Mouse (Mus musculus) brain, embryonic 14.5 days (tissue): ENCODE data around the gene Itm2a. TPM values are rescaled to one million over a fixed set of nuclear protein-coding genes. Genes with fewer than 3 reads are reported as not detected.
A peak's percentile ranks its signal among the peaks of the same experiment; 100 is the strongest.

Source experiments
- DNase-seq: peaks from one replicate; pipeline ENCODE4 v3.0.0-alpha.2; 2011; ENCODE audit warnings: low read depth
- CTCF ChIP-seq: fragments of 200-500 bp; IDR thresholded peaks from 2 replicates; pipeline ENCODE4 v1.5.1; 2012; ENCODE audit warnings: inconsistent platforms, mild to moderate bottlenecking, moderate library complexity, borderline replicate concordance; ENCODE audit not compliant: insufficient read depth, insufficient read length; ENCODE audit errors: extremely low read depth
- POLR2A ChIP-seq: fragments of 200-500 bp; IDR thresholded peaks from 2 replicates; pipeline ENCODE4 v1.6.1; 2012; ENCODE audit warnings: mild to moderate bottlenecking, inconsistent platforms, borderline replicate concordance; ENCODE audit not compliant: poor library complexity, insufficient read depth, insufficient read length, severe bottlenecking; ENCODE audit errors: extremely low read depth
- polyA plus RNA-seq: library from polyadenylated mRNA; depleted of rRNA; stranded (reverse); fragments of >200 nt; gene quantifications from 2 replicates; pipeline ENCODE4 v1.2.3, GENCODE M21; 2012; rRNA removed

Gene Itm2a
- 77.2 and 84.2 TPM in 2 replicates for polyA plus RNA-seq

DNA sequence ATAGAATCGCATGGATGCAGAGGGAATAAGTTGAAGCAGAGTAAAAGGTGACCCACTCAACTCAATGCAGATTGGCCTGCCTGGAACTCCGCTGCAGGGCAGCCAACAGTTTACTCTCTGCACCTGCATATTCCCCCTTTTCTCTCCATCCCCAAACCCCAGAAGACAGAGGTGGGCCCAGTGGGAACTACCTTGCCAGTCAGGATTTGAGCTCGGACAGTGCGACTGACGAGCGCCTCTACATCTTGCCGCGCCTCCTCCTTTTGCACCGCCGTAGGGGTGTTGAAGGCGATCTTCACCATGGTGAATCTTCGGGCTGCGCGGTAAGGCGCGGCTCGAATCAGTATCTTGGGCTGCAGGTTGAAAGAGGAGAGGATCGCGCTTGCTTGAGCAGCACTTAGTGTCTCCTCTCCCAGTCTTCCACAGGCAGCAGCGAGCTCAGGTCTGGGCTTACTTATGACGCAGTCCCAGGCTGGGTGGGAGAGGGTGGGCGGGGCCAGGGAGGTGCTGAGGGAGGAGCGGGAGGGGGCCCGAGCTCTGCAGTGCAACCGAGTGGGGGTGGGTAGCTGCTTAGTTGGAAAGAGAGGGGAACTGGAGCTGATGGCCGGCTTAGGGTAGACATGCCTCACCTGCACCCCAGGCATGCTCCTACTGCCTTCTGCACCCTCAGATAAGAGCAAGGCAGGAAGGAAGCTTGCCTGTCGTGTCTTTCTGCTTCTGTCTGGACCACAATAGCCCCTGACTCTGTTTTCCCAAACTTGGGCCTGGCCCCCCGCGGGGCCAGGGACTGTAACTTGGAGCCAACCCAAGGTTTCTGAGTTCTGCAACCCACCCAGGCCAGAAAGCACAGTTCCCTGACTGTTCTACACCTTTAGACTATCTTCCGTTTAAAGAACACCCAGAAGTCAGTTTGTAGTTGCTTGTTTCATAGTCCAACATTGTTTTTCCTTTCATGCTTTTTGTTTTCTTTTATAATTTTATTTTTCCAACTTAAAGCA, at the start of gene Itm2a:
Gene Itm2a (minus strand): TSS at position 462 of the 998 bp plus-strand sequence.
- TF ChIP-seq POLR2A (no peak), CTCF (no peak)
- peak; percentile 81 for DNase-seq

DNA sequence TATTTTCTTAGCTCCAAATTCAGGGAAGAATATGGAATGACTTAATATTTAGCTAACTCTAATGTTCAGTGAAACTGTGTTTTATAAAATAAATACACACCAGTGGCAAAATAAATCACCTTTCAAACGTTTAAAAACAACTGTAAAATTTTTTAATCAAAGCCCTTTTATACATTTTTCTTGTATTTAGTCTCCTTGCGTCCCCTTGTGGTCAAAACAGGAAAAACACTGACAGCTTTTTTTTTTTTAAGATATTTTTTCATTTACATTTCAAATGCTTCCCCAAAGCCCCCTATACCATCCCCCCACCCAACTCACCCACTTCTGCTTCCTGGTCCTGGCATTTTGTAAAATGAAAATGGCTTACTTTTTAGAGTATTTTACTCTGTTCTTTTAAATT, 32.7 kb upstream of the Itm2a start:
- DNase-seq = peak; percentile 18
- no peak for TF ChIP-seq CTCF
- TF ChIP-seq POLR2A = no peak

DNA sequence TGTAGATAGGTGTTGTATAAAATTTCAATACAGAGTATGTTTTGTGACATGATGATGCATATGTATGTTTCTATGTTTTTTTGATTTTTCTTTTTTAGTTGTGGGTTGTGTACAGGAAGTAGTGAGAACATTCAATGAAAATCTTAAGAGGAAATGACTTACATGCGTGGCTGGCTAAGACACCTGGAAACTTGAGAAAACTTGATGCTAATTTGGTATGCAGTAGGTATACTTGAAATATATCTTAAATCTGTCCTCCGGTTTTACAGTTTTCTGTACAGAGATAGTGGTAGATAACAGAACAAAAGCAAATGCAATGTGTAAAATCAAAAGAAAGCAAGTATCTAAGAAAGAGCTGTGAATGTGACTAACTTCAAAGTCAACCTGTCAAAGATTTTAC, 18.1 kb upstream of the Itm2a start:
- TF ChIP-seq CTCF = no peak
- no peak for TF ChIP-seq POLR2A
- no peak for DNase-seq

DNA sequence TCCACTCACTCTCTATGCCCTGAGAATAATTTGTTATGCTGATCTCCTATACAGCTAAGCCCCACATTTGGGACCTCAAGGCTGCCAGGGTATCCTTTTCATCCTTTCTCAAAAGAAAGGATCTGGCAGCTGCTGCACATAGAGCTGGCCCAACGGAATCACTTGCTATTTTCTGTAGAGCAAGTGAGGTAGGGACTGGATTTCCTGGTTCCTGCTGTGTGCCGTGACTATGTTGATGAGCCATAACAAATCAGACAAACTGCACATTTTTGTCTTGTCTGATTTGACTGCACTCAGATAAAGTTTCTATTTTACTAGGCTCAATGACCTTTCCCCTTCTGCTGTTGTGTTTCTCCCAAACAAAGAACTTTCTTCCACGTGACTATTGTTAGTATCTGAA, 14.2 kb upstream of the Itm2a start:
- TF ChIP-seq CTCF (no peak), POLR2A (no peak)
- DNase-seq = peak; percentile 35

- DNase-seq = no peak
- no peak for TF ChIP-seq CTCF
- TF ChIP-seq POLR2A = no peak
These were observed 12.8 kb upstream of the Itm2a start for GRCm38 (mm10) chrX:107415999-107416398.

DNA sequence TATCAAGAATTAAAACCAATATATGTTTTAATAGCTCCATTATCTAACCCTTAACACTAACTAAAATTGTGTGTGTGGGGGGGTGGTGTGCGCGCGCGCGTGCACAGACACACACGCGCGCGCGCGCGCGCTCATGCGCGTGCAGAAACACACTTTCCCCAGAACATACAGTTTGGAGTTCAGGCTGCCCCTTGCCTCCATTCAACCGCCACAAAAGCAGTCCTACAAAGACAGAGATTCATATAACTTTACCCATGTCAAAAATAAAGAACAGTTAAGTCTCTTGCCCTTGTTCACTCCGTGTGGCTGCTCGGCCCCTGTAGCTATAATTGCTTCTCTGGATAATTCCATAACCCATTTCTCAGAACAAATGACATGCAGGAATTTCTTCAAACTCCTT, 695 bp downstream of the Itm2a start:
- DNase-seq = peak; percentile 41
- TF ChIP-seq CTCF = no peak
- TF ChIP-seq POLR2A = no peak

- DNase-seq = no peak
- TF ChIP-seq POLR2A (no peak), CTCF (no peak)
These were observed 4.1 kb downstream of the Itm2a start for GRCm38 (mm10) chrX:107399087-107399486.

GRCm38 (mm10) chrX:107393256-107393655, 9.9 kb downstream of the Itm2a start:
- DNase-seq = no peak
- TF ChIP-seq CTCF = no peak
- TF ChIP-seq POLR2A = no peak

DNA sequence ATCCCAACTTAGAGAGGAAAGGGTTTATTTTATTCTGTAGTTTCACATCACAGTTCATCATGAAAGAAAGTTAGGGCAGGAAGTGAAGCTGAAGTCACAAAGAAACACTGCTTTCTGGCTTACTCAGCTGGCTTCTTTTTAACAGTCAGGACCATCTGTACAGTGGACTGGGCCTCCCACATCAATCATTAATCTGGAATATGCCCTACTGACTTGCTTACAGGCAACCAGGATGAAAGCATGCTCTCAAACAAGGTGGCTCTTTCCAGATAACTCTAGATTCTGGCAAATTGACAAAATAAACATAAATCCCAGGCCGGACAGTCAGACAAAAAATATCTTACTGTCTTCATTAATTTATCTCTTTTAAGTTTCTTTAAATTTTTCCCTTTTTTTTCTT, 27.8 kb downstream of the Itm2a start:
- DNase-seq = no peak
- TF ChIP-seq POLR2A (no peak), CTCF (no peak)

Other genes starting within 250 kb of the Itm2a start
- 0.05 and 0.30 TPM in 2 replicates for gene Gpr174, start 147.5 kb downstream of the Itm2a start, polyA plus RNA-seq